Mouse (Mus musculus) erythroblast, embryonic 14.5 days (primary cell): Measurements from ENCODE around the gene Pa2g4.

Source experiments
- GATA1 ChIP-seq: IDR thresholded peaks from 2 replicates; pipeline ENCODE4 v1.6.1; 2012; ENCODE audit warnings: low read length, inconsistent platforms, mixed read lengths
- TAL1 ChIP-seq: IDR thresholded peaks from 3 replicates; pipeline ENCODE4 v1.6.1; 2012; ENCODE audit warnings: low read length, inconsistent platforms, mixed read lengths

DNA sequence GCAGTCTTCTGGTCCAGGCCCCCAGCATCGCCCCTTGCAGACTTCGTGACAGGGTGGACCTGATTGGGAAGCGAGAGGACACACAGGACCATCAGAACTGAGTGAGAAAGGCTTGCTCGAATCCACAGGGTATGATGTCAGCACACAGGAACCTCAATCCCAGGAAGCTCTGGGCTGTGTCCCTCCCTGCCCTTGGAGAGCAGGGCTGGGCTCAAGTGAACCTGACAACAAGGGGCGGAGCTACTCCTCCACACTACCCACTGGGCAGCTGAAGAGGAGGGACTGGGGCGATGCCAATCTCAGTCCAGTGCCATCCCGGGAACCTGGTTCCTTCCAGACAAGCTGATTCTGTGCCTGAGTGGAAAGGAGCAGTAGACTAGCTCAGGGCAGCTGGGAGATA lies 17.9 kb upstream of the Pa2g4 start:
- TF ChIP-seq GATA1, result no peak
- no peak for TF ChIP-seq TAL1
